39 mouse cellular contexts compared by ENCODE assay signal in genomic region chr10:13236866-13237265, GRCm38 (mm10). TPM values are rescaled to one million over a fixed set of nuclear protein-coding genes. Genes with fewer than 3 reads are reported as not detected.
"Had no signal": no experiment of that assay in that cellular context is flagged by ENCODE, and none has a peak within 500 bp of the region (broad histone marks: within the 10 kb centered on the region; RNA-seq: fewer than 3 reads in every experiment).

No protein-coding gene starts in this region.

- DNase-seq: cerebellum, adult 2 months; cerebellum, adult 8-10 months; cerebellum, adult 9-10 months; cerebellum, adult 9-11 months; cerebellum, postnatal 10 days; cerebellum, postnatal 14 days; cerebellum, postnatal 25 days; cerebellum, postnatal 36 days; embryo, embryonic 11 days; forebrain, postnatal 0 days; gastrocnemius, adult 2 months; gastrocnemius, postnatal 10 days; gastrocnemius, postnatal 14 days; gastrocnemius, postnatal 25 days; gastrocnemius, postnatal 36 days; heart, adult 18-20 months; heart, adult 2 months had no signal

- ATAC-seq: forebrain, embryonic 13.5 days; forebrain, embryonic 14.5 days; forebrain, embryonic 15.5 days; forebrain, embryonic 16.5 days; forebrain, postnatal 0 days had no signal

- H3K36me3 ChIP-seq: forebrain, embryonic 15.5 days had no signal

- H3K27ac ChIP-seq: embryonic facial prominence, embryonic 10.5 days; embryonic facial prominence, embryonic 12.5 days; embryonic facial prominence, embryonic 13.5 days; embryonic facial prominence, embryonic 15.5 days; forebrain, embryonic 10.5 days; forebrain, embryonic 12.5 days; forebrain, embryonic 13.5 days; forebrain, embryonic 15.5 days; gastrocnemius, adult 2 months; heart, adult 2 months had no signal

- H3K27me3 ChIP-seq: embryonic facial prominence, embryonic 12.5 days; embryonic facial prominence, embryonic 13.5 days; embryonic facial prominence, embryonic 15.5 days; forebrain, embryonic 12.5 days; forebrain, embryonic 13.5 days; forebrain, embryonic 15.5 days had no signal

- H3K4me2 ChIP-seq: embryonic facial prominence, embryonic 12.5 days; embryonic facial prominence, embryonic 13.5 days; embryonic facial prominence, embryonic 15.5 days; forebrain, embryonic 12.5 days; forebrain, embryonic 13.5 days; forebrain, embryonic 15.5 days had no signal

- H3K9ac ChIP-seq: embryonic facial prominence, embryonic 12.5 days; embryonic facial prominence, embryonic 13.5 days; embryonic facial prominence, embryonic 15.5 days; forebrain, embryonic 12.5 days; forebrain, embryonic 13.5 days; forebrain, embryonic 15.5 days; forebrain, postnatal 0 days had no signal

- H3K4me1 ChIP-seq: embryonic facial prominence, embryonic 15.5 days; forebrain, embryonic 15.5 days had no signal

- H3K9me3 ChIP-seq: embryonic facial prominence, embryonic 10.5 days; embryonic facial prominence, embryonic 12.5 days; embryonic facial prominence, embryonic 13.5 days; embryonic facial prominence, embryonic 15.5 days; forebrain, embryonic 10.5 days; forebrain, embryonic 12.5 days; forebrain, embryonic 13.5 days; forebrain, embryonic 15.5 days had no signal

- H3K4me3 ChIP-seq: embryonic facial prominence, embryonic 10.5 days; embryonic facial prominence, embryonic 12.5 days; embryonic facial prominence, embryonic 13.5 days; embryonic facial prominence, embryonic 15.5 days; erythroblast, embryonic 14.5 days; forebrain, embryonic 10.5 days; forebrain, embryonic 12.5 days; forebrain, embryonic 13.5 days; forebrain, embryonic 15.5 days; gastrocnemius, adult 2 months; heart, adult 2 months had no signal

RNA-seq across cellular contexts. Expression of gene Zc2hc1b, which starts 59.0 kb away (rescaled TPM):
- total RNA-seq: common myeloid progenitor, adult 5-6 weeks; forebrain, postnatal 0 days; gastrocnemius, adult 18-20 months; gastrocnemius, adult 2 months; gastrocnemius, adult 8-10 months; gastrocnemius, postnatal 10 days; gastrocnemius, postnatal 14 days; gastrocnemius, postnatal 25 days; gastrocnemius, postnatal 36 days; gastrocnemius, postnatal 4 days; granulocyte monocyte progenitor cell, adult 5-6 weeks; heart, adult 18-20 months; heart, adult 2 months had no signal
- polyA plus RNA-seq: cerebellum, adult 2 months; cortical plate, adult 2 months; embryonic facial prominence, embryonic 10.5 days; embryonic facial prominence, embryonic 11.5 days; embryonic facial prominence, embryonic 12.5 days; embryonic facial prominence, embryonic 13.5 days; embryonic facial prominence, embryonic 14.5 days; embryonic facial prominence, embryonic 15.5 days; erythroblast, embryonic 14.5 days; forebrain, embryonic 10.5 days; forebrain, embryonic 11.5 days; forebrain, embryonic 12.5 days; forebrain, embryonic 13.5 days; forebrain, embryonic 14.5 days; forebrain, embryonic 15.5 days; forebrain, embryonic 16.5 days; forebrain, postnatal 0 days; frontal cortex, adult 2 months; gonadal fat pad, adult 2 months; heart, adult 2 months had no signal
